Mouse (Mus musculus): Measurements from ENCODE around the gene Cers5. TPM values are rescaled to one million over a fixed set of nuclear protein-coding genes. Genes with fewer than 3 reads are reported as not detected.
"Not testable (repeated sequence)": the region's sequence is repeated elsewhere in the genome, so short reads cannot be mapped to it uniquely, and the experiment has no call there.

The Cers5 gene
- total RNA-seq, 2 experiments from 2014 or later = 26.4 to 28.1 TPM

DNA sequence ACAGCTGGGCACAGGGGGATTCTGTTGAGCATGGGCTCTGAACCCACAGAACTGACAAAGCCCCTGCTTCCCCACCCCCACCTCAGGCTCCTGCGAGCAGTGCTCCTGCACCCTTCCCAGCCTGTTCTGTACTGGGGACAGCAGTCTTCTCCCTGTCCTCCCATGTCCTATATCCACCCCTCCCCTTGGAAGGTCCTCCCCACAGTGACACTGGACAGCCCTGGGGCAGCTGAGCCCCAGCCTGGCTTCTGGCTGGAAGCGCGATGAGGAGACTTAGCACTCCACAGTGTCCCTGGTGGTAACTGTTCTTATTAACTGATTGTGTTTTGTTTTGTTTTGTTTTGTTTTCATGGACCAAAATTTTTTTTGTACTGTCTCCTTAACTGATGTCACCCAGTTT is 59.1 kb downstream of the Cers5 start:
- intact Hi-C loops (cut with DNase I) = no loop called here
- peak in 1 of 2 experiments; percentile 22 for DNase-seq

DNA sequence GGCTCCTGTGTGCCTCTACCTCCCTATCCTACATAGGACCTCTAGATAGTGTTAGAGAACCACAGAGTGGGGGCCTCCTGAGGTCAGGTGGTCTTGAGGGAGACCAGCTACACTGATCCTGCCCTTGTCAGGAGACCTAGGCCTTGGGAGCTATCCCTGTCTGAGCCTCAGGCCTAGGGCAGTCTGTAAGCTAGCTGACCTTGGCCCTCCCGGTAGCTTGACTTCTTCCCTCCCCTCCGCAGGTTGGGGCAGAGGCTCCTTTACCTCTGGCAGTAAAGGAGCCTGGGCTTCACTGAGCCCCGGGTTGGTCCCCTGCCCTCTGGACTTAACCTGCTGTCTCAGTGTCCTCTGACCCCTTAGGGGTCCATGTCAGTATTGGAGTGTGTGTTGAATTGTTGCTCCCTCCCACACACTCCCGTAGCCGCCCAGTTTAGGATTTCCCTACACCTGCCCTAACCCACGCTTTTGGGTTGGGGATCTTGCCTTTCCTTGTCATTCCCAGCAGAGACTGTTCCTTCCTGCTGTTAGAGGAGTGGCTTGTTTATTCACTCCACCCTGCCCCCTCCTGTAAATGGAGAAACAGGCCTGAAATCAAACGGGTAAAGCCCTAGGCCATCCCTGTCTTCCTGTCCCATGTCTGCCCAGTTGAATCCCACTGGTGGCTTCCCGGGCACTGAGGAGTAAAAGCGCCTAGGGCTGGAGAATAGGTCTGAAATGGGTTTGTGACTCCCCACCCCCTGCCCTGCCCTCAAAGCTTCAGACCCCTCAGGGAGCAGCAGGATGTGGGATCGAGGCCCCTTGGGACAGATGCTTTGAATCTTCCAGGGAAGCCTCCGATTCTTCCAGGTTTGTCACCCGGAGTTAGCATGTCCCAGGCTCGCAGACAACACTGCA is 59.8 kb downstream of the Cers5 start:
- peak in 1 of 2 experiments; percentile 17 for DNase-seq
- intact Hi-C loops (cut with DNase I) = no loop called here

DNA sequence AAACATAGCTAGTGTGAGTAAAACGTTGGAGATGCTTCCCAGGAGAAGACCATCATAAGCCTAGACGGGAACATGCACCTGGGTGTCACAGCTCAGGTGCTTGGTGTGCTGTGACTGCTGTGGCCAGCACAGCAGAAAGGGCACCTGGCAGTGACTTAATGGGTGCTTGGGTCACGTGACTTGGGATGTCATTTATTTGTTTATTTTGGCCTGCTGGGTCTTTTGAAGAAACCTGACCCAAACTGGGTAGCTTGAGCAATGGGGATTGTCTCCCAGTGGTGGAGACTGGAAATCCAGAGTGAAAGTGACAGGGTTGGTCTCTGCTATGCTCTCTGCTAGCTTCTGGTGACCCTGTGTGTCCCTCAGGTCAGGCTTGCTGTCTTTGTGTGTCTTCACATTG is 61.2 kb downstream of the Cers5 start:
- intact Hi-C loops (cut with DNase I) = no loop called here
- no peak for DNase-seq

DNA sequence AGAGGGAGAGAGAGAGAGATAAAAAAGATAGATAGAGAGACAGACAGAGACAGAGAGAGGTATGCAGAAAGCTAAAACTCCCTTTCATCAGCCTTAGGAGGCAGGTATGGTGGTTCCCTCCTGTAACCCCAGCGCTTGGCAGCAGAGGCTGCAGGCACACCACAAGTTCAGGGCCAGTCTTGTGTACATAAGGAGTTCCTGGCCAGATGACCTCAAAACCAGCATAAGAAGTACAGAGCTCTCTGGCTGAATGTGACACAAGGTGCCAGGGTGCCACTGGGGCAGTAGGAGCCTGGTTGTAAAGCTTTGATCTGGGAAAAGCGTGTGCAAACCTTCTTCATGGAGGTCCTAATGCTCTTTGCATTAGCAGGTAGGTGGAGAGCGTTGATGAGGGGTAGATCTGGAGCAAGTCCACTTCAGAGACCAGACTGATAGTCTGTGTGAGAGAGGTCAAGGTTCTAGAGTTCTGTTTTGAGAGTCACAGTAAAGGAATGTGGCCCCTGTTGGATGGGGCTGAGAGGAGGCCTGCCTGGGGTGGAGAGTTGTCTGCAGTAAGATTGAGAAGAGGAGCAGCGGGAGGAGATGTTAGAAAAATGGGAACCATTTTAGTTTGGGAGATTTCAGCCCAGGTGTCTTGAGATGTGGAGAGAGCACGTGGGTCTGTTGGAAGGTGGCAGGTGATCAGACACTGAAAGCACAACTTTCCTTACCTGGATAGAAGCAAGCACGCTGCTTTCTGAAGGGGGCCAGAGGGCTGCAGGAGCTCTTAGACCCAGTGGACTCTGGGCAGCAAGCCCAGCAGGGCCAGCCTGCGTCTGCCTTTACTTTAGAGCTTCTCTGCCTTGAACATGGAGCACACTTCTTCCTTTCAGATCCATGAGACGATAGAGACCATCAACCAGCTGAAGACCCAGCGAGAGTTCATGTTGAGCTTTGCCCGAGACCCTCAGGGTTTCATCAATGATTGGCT is 62.2 kb downstream of the Cers5 start:
- intact Hi-C loops (cut with DNase I) = no loop called here

DNA sequence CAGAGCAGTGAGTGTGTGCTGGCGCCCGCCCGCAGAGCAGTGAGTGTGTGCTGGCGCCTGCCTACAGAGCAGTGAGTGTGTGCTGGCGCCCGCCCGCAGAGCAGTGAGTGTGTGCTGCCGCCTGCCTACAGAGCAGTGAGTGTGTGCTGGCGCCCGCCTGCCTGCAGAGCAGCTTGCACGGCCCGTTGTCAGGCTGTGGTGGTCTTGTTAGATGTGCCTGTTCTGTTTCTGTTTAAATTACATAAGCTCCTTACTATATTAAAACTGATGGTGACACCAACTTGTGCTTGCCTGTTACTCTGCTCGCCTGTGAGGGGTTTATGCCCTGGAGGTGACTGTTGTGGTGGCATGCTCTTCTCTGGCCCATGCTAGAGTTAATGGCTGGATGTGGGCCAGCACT is 64.5 kb downstream of the Cers5 start:
- intact Hi-C loops (cut with DNase I) = no loop called here

More for the DNA sequence above, 62.2 kb downstream of the Cers5 start:
- no peak for DNase-seq

DNA sequence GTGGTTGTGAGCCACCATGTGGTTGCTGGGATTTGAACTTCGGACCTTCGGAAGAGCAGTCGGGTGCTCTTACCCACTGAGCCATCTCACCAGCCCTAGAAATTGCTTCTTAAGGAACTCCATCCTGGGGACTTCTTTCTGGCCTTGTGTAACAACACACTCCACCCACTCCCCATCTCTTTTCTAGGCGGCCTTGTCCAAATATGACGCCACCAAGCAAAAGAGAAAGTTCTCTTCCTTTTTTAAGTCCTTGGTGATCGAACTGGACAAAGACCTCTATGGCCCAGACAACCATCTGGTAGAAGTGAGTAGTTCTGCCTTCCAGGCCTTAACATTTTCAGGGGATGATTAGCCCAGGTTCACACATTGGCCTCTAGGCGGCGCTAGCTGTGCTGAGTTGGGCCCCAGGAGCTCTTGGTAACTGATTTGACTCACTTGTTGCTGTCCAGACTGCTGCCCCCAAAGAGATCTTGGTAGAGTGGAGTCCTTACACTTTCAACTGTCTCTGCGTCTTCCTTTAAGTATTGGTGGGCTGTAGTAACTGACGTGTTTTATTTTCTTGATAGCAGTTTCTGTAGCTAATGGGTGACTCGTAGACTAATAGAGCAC is 67.1 kb downstream of the Cers5 start, which contains the start of gene Gm17349:
Gene Gm17349 (minus strand): TSS at position 51 of the 609 bp plus-strand sequence.
- peak; percentile 71 to 86 for DNase-seq

More for the DNA sequence above, 64.5 kb downstream of the Cers5 start:
- no peak for DNase-seq

DNA sequence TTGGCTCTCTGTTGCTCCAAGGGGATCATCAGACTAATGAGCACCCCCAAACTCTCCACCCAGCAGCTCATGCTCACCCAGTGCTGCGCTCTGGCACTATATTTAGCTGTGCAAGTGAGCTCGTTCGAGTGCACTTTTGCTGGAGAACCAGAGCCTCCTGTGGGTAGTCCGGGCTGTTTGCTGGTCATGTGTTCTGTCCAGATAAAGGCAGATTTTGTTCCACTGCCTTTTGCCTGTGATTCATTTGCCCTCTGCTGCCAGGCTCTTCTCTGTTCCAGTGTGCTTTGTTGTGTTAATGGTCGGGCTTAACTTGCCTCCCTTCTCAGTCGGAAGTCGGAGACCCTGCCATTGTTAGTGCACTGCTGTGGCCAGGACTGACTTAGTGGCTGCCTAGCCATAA is 67.8 kb downstream of the Cers5 start:
- intact Hi-C loops (cut with DNase I) = no loop called here
- DNase-seq = peak; percentile 64 to 76

More for the DNA sequence above, 67.1 kb downstream of the Cers5 start, which contains the start of gene Gm17349:
- intact Hi-C loops (cut with DNase I) = no loop called here

DNA sequence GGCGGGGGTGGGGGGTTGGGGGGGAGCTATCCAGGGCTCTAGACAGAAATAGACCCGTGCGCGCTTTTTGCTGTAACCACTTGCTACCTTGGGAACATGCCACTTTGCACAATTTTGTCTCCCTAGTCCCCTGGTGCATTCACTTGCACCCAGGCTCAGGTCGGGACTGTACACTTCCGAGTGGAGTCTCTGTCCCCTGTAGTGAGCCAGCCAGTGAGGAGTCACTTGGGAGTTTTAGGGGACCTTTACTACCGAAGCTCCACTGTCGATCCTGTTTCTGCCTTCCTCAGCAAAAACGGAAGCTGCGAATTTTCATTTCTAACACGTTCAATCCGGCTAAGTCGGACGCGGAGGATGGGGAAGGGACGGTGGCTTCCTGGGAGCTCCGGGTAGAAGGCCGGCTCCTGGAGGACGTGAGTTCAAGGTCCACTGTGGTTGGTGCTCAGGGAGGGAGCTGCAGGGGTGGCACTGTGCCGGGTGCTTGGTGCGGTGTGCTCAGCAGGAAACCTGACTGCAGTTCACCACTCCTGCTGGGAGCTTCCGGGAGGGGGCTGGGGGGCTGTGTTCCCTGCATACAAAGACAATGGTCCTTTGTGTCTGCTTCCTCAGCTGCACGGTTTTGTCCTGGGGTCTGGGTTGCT is 68.5 kb downstream of the Cers5 start:
- intact Hi-C loops (cut with DNase I) = no loop called here
- DNase-seq = peak; percentile 55 to 56

DNA sequence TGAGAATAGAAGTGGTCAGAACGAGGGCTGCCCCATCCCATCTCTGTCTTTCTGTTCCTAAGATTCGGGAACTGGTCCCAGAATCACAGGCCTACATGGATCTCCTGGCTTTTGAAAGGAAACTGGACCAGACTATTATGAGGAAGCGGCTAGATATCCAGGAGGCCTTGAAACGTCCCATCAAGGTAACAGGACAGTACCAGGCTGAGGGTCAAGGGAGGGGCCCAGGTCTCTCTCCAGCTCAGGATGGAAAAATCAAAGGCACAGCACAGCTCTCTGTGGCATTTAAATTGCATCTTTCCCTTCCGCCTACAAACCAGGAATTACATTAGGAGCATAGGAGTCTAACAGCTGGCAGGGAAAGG is 69.0 kb downstream of the Cers5 start:
- intact Hi-C loops (cut with DNase I) = loop anchor here (2.0 kb wide), 1 partner anchor 21 kb away; the partner anchor contains the start of gene Cox14

DNA sequence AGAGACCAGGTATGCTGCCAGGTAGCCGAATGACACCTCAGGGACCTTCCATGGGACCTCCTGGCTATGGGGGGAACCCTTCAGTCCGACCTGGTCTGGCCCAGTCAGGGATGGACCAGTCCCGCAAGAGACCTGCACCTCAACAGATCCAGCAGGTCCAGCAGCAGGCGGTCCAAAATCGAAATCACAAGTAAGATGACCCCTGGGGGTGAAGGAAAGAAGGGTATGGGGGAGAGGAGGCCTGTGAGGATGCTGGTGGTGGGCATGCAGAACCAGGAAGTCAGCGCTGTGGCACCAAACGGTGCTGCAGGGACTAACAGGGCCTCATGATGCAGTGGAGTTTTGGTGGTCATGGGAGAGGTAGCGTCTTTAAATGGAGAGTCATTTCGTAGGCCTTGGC is 69.6 kb downstream of the Cers5 start:
- intact Hi-C loops (cut with DNase I) = loop anchor here (2.0 kb wide), 1 partner anchor 22 kb away; the partner anchor contains the start of gene Cox14
- no peak for DNase-seq

More for the DNA sequence above, 69.0 kb downstream of the Cers5 start:
- peak in 1 of 2 experiments; percentile 21 for DNase-seq

DNA sequence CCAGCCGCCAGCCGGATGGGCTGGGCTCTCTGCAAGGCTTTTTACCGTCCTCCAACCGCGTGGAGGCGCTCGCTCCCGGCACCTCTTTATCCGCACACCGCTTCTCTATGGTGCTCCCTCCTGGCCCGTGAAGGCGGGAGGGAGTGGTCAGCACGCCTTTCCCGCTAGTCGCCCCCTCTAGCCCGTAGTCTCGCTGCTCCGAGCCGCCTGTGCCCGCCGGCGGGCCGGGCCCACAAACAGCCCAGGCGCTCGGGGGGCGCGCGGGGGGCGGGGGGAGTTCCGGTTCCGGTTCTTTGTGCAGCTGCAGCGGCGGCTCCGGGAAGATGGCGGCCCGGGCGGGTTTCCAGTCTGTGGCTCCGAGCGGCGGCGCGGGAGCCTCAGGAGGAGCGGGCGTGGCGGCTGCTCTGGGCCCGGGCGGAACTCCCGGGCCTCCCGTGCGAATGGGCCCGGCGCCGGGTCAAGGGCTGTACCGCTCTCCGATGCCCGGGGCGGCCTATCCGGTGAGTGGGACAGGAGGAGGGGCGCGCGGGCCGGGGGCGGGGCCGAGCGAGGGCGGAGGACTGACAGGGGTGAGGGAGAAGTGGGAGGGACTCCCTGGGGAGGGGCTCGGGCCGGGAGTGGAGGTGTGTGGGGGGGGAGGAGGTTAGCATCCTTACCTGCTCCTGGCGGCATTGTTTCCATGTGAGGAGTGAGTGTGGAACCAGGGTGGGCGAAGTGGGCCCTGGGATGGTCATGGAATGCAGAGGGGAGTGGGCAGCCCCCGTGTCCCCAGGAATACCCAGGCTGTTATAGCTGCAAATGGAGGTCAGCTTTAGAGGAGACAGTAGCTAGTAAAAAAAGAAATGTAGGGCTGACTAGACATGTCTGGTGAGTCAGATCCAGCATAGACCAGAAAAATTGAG is 70.4 kb downstream of the Cers5 start, which contains the start of gene Smarcd1:
Gene Smarcd1 (plus strand): TSS at position 131 of the 902 bp plus-strand sequence.
- intact Hi-C loops (cut with DNase I) = loop anchor here (2.0 kb wide), 1 partner anchor 23 kb away; the partner anchor contains the start of gene Cox14
- peak; percentile 96 to 98 for DNase-seq

DNA sequence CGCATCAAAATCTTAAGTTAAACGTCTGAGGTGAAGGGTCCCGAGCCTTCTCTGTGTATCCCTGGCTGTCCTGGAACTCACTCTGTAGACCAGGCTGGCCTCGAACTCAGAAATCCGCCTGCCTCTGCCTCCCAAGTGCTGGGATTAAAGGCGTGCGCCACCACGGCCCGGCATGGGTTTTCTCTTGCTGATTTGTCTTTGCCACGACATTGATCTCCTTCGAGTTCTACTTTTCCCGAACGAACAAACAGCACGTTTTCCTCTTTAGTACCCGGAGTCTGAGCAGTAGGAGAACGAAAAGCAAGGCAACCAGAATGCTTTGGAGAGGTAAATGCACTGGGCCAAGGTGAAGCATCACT is 71.1 kb downstream of the Cers5 start:
- intact Hi-C loops (cut with DNase I); DNase-seq: not testable (repeated sequence)

DNA sequence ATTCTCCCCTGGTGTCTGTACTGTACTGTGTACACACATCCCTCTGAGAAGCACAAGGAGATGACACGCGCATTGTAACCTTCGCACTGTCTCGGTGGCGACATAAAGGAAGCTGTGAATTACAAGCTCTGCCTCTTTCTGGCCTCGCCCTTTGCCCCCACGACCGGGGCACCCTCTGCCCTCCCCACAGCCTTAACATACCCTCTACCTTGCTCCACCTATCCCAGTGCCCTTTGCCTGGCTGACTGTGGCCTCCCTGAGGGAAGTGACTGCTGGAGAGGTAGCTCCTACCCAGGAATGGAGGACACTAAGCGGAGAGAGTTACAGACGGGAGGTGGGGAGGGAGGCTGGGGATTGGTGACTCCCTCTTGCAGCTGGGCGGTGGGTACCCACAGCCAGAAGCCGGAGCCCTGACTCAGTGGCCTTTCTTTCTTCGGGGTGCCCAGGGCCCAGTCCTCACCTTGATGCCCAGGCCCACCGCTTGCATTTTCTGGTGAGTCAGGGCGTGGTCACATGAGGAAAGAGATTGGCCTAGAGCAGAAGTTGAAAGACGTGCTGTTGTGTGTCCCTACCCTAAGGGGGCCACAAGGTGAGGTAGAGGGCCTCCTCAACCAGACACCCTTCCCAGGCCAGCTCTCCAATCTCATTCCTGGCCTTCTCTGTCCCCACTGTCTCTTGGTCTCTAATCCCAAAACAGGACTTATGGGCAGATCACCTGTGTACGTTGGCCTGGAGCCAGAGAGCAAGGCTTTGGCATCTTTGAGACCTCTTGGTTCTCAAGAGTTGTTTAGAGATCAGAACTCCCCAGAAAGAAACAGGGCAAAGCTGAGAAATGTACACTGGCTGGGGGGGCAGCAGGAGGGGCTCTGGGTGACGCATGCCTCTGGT is 72.2 kb downstream of the Cers5 start:
- no peak for DNase-seq
- intact Hi-C loops (cut with DNase I) = no loop called here

DNA sequence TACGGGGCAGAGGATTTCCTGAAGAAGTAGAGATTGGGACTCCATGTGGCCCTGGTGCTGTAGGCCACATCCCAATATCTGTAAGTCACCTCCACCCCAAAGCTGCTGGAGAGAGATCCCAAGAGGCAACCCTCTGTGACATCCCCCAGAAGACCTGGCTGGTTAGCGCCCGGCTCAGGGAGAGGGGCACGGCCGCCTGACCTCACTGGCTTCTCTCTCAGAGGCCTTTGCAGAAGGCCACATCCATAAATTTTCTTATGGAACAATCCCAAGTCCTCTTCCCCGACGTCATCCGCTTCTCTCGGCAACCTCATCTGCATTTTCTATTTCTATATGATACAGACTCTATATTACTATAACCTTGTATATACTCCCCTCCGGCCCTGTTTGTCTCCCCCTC is 73.0 kb downstream of the Cers5 start:
- intact Hi-C loops (cut with DNase I) = no loop called here
- no peak for DNase-seq

DNA sequence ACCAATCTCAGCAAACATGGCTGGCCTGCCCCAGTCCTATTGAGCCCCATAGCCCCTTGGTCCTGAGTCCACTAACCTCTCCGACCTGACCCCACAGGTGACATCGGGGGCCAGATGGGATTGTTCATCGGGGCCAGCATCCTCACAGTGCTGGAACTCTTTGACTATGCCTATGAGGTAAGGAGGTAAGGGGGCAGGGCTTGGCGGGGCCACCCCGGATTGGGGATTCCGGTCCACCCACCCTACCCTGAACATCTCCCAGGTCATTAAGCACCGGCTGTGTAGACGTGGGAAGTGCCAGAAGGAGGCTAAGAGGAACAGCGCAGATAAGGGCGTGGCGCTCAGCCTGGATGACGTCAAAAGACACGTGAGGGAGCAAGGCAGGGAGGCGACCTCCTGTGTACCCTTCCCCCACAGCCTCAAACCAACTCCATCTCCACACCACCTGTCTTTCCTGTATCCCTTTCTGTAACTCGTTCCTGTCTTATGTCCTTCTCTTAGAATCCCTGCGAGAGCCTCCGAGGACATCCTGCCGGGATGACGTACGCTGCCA is 74.1 kb downstream of the Cers5 start:
- no peak for DNase-seq
- intact Hi-C loops (cut with DNase I) = no loop called here

DNA sequence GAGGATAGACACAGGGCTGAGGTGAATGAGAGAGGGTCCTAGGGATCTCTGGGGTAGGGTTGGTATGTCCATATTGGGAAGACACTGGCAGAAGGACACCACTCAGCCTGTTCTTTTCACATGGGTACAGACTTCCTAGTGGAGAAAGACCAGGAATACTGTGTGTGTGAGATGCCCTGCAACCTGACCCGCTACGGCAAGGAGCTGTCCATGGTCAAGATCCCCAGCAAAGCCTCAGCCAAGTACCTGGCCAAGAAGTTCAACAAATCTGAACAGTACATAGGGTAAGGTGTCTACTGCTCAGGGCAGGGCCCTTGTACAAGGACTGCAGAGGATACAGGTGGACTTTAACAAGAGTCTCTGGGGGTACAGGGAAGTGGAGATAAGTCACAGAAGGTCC is 75.4 kb downstream of the Cers5 start:
- DNase-seq = no peak
- intact Hi-C loops (cut with DNase I) = no loop called here

DNA sequence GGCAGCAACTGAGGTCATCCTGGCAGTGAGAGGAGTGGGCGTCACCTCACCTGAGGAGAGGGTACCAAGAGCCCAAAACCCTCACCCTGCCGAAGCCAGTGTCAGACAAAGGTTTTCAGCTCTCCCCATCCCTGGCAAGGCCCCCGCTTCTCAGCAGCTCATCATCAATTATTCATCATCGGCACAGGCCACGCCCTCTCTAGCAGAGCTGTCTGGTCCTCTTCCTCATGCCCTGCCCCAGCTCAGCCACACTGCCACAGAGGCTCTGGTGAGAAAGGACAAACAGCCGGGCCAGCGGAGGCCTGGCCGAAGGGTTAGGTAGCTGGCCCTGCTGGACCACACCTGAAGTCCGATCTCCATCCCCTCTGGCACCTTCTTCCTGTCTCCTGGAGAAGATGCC is 80.7 kb downstream of the Cers5 start:
- intact Hi-C loops (cut with DNase I) = no loop called here
- no peak for DNase-seq

DNA sequence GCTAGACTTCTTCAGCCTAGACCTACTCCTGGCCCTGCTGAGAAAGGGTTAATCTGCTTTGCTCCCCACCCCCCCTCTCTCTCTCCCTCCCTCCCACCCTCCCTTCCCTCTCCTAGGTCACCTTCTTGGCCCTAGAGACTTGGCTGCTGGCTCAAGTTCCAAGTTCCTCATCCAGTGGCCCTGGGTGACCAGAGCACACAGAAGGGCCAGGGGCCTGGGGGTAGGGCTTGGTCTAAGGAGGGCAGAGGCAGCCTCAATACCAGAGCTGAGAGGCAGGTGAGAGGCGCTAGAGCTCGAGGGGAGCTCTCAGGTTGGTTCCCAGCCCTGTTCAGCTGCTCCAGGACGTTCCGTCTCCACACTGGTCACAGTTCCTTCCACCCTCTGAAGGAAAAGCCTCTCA is 81.8 kb downstream of the Cers5 start:
- DNase-seq = no peak
- intact Hi-C loops (cut with DNase I) = no loop called here

Measured in heart, postnatal 10 days (tissue).